Mouse (Mus musculus) heart, postnatal 0 days (tissue): ENCODE measurements at regions not wholly inside any gene's neighbourhood (a gene's known extent, or its start where the extent isn't known, plus 50 kb on each side); places are given as distances from the start of the nearest gene placed in this dataset.
A peak's percentile ranks its signal among the peaks of the same experiment; 100 is the strongest.

Experiments used
- ATAC-seq: fragments of 200-750 bp; cut with Nextera tagmentation; 2 replicates; pipeline ENCODE4 v1.8.0; 2017; ENCODE audit warnings: low read depth, moderate number of reproducible peaks, moderate library complexity; ENCODE audit not compliant: insufficient read depth
- DNase-seq: peaks from one replicate; pipeline ENCODE4 v3.0.0-alpha.2; 2016; ENCODE audit warnings: low spot score
- H3K27ac ChIP-seq: fragments of 300-500 bp; sonication (generic); 2 replicates; pipeline ENCODE4 v1.5.1; 2014; ENCODE audit warnings: low read depth, mild to moderate bottlenecking
- H3K27me3 ChIP-seq: fragments of 300-500 bp; sonication (generic); 2 replicates; pipeline ENCODE4 v1.6.1; 2014; ENCODE audit warnings: low read length, mixed read lengths; ENCODE audit not compliant: control insufficient read depth, insufficient read depth
- H3K36me3 ChIP-seq: fragments of 300-500 bp; sonication (generic); replicated peaks from 2 replicates; pipeline ENCODE4 v1.6.1; 2014; ENCODE audit warnings: low read length, mixed read lengths; ENCODE audit not compliant: control insufficient read depth, insufficient read depth
- H3K4me1 ChIP-seq: fragments of 300-500 bp; sonication (generic); 2 replicates; pipeline ENCODE4 v1.6.1; 2014; ENCODE audit warnings: antibody characterized with exemption; ENCODE audit not compliant: control insufficient read depth, insufficient read depth
- H3K4me2 ChIP-seq: fragments of 300-500 bp; sonication (generic); 2 replicates; pipeline ENCODE4 v1.6.1; 2014; ENCODE audit warnings: low read depth, mild to moderate bottlenecking, low read length, moderate library complexity
- H3K4me3 ChIP-seq: fragments of 300-500 bp; sonication (generic); 2 replicates; pipeline ENCODE4 v1.5.1; 2014; ENCODE audit warnings: low read depth, low read length
- H3K9ac ChIP-seq: fragments of 300-500 bp; sonication (generic); replicated peaks from 2 replicates; pipeline ENCODE4 v1.6.1; 2014; ENCODE audit warnings: low read depth, low read length, mixed read lengths
- H3K9me3 ChIP-seq: fragments of 300-500 bp; sonication (generic); replicated peaks from 2 replicates; pipeline ENCODE4 v1.6.1; 2016; ENCODE audit warnings: low read length; ENCODE audit not compliant: control insufficient read depth
- CTCF ChIP-seq: IDR thresholded peaks from 2 replicates; pipeline ENCODE4 v1.5.1; 2016; ENCODE audit warnings: antibody characterized with exemption, control low read depth, low read depth
- EP300 ChIP-seq: IDR thresholded peaks from 2 replicates; pipeline ENCODE4 v1.6.1; 2016; ENCODE audit warnings: antibody characterized with exemption, low read depth
- WGBS: fragments of 180-500 bp; shearing (Covaris S2); extraction: QIAGEN DNeasy Blood & Tissue Kit; methylation state at CpG from one replicate; pipeline ENCODE4 v1.1.7; 2014; 5-methylcytosine and 5-hydroxymethylcytosine counted together

- Histone ChIP-seq H3K4me1 (no peaks in the 10 kb centered on the region), H3K4me2 (no peak overlapping the region), H3K36me3 (no peaks in the 10 kb centered on the region), H3K9ac (no peak overlapping the region), H3K27ac (no peak overlapping the region), H3K27me3 (no peaks in the 10 kb centered on the region), H3K4me3 (no peak overlapping the region), H3K9me3 (no peaks in the 10 kb centered on the region)
- ATAC-seq (no peak), DNase-seq (no peak)
- WGBS, result 85% methylated on average over 1 of the region's 1 CpGs
- TF ChIP-seq CTCF, result no peak
- no peak for TF ChIP-seq EP300
Observed at GRCm38 (mm10) chr5:97831421-97831820, 199.4 kb downstream of the Antxr2 start.

- no peak overlapping the region for H3K9ac ChIP-seq
- H3K4me1 ChIP-seq, result no peaks in the 10 kb centered on the region
- H3K4me3 ChIP-seq, result no peak overlapping the region
- no peaks in the 10 kb centered on the region for H3K27me3 ChIP-seq
- H3K36me3 ChIP-seq, result no peaks in the 10 kb centered on the region
- H3K4me2 ChIP-seq, result no peak overlapping the region
- WGBS, result 19% methylated on average over 3 of the region's 3 CpGs
- ATAC-seq (no peak), DNase-seq (no peak)
- no peak overlapping the region for H3K27ac ChIP-seq
- H3K9me3 ChIP-seq, result no peaks in the 10 kb centered on the region
- no peak for TF ChIP-seq EP300
- no peak for TF ChIP-seq CTCF
Observed at GRCm38 (mm10) chr5:97817485-97817884, 213.4 kb downstream of the Antxr2 start.

- 85% methylated on average over 6 of the region's 6 CpGs for WGBS
- TF ChIP-seq CTCF, result no peak
- no peak for TF ChIP-seq EP300
Observed at GRCm38 (mm10) chr5:97815357-97815756, 215.5 kb downstream of the Antxr2 start.

GRCm38 (mm10) chr5:97814700-97815099, 216.1 kb downstream of the Antxr2 start:
- 93% methylated on average over 2 of the region's 2 CpGs for WGBS
- TF ChIP-seq EP300 (no peak), CTCF (no peak)
- H3K9ac ChIP-seq, result no peak overlapping the region

More at GRCm38 (mm10) chr5:97815357-97815756, 215.5 kb downstream of the Antxr2 start:
- ATAC-seq (no peak), DNase-seq (no peak)
- Histone ChIP-seq H3K4me1 (no peaks in the 10 kb centered on the region), H3K9me3 (no peaks in the 10 kb centered on the region), H3K27ac (no peak overlapping the region), H3K4me2 (no peak overlapping the region), H3K27me3 (no peaks in the 10 kb centered on the region), H3K36me3 (no peaks in the 10 kb centered on the region), H3K4me3 (no peak overlapping the region), H3K9ac (no peak overlapping the region)

GRCm38 (mm10) chr5:97812611-97813350, 218.1 kb downstream of the Antxr2 start:
- H3K27ac ChIP-seq, result no peak overlapping the region
- ATAC-seq (no peak), DNase-seq (no peak)
- no peaks in the 10 kb centered on the region for H3K36me3 ChIP-seq
- 90% methylated on average over 1 of the region's 1 CpGs for WGBS
- H3K4me1 ChIP-seq, result no peaks in the 10 kb centered on the region
- no peak overlapping the region for H3K4me2 ChIP-seq
- no peak overlapping the region for H3K4me3 ChIP-seq
- H3K9me3 ChIP-seq, result no peaks in the 10 kb centered on the region
- no peak for TF ChIP-seq EP300
- TF ChIP-seq CTCF, result no peak
- no peak overlapping the region for H3K9ac ChIP-seq
- H3K27me3 ChIP-seq, result no peaks in the 10 kb centered on the region

More at GRCm38 (mm10) chr5:97814700-97815099, 216.1 kb downstream of the Antxr2 start:
- H3K9me3 ChIP-seq, result no peaks in the 10 kb centered on the region
- no peaks in the 10 kb centered on the region for H3K27me3 ChIP-seq
- H3K27ac ChIP-seq, result no peak overlapping the region
- DNase-seq, result no peak
- H3K36me3 ChIP-seq, result no peaks in the 10 kb centered on the region
- H3K4me3 ChIP-seq, result no peak overlapping the region
- ATAC-seq, result no peak
- no peaks in the 10 kb centered on the region for H3K4me1 ChIP-seq
- no peak overlapping the region for H3K4me2 ChIP-seq

- no peak overlapping the region for H3K9ac ChIP-seq
- no peaks in the 10 kb centered on the region for H3K4me1 ChIP-seq
- DNase-seq, result peak; percentile 55
- H3K36me3 ChIP-seq, result no peaks in the 10 kb centered on the region
- no peak for TF ChIP-seq EP300
- TF ChIP-seq CTCF, result no peak
- H3K4me2 ChIP-seq, result no peak overlapping the region
- no peak overlapping the region for H3K4me3 ChIP-seq
- H3K27me3 ChIP-seq, result no peaks in the 10 kb centered on the region
- H3K27ac ChIP-seq, result no peak overlapping the region
- 9% methylated on average over 2 of the region's 2 CpGs for WGBS
- H3K9me3 ChIP-seq, result no peaks in the 10 kb centered on the region
- 0 out of 2 replicates have a peak, but pooled peaks have one; percentile 30 for ATAC-seq
Observed at GRCm38 (mm10) chr5:97809007-97809406, 221.8 kb downstream of the Antxr2 start.
